Mouse (Mus musculus) ES-E14 (cell line): ENCODE data around the gene E030030I06Rik.
"Not testable (repeated sequence)": the region's sequence is repeated elsewhere in the genome, so short reads cannot be mapped to it uniquely, and the experiment has no call there.

Experiments used
- CHD2 ChIP-seq: IDR thresholded peaks from 2 replicates; pipeline ENCODE4 v1.6.1; 2014; ENCODE audit warnings: mild to moderate bottlenecking, low read depth, low read length, inconsistent platforms
- HCFC1 ChIP-seq: IDR thresholded peaks from 2 replicates; pipeline ENCODE4 v1.6.1; 2012; ENCODE audit warnings: low read length, inconsistent platforms, borderline replicate concordance; ENCODE audit not compliant: insufficient read depth

GRCm38 (mm10) chr10:22176515-22176914 is 27.4 kb upstream of the E030030I06Rik start:
- not testable (repeated sequence) for TF ChIP-seq HCFC1, CHD2
